Mouse (Mus musculus) heart, embryonic 11.5 days (tissue): ENCODE measurements around the gene Nt5e. TPM values are rescaled to one million over a fixed set of nuclear protein-coding genes. Genes with fewer than 3 reads are reported as not detected.

Source experiments
- ATAC-seq: fragments of 200-750 bp; cut with Nextera tagmentation; replicated peaks from 2 replicates; pipeline ENCODE4 v1.8.0; 2017; ENCODE audit warnings: moderate library complexity; ENCODE audit not compliant: insufficient number of reproducible peaks, low FRiP score, low TSS enrichment
- H3K27ac ChIP-seq: fragments of 300-500 bp; sonication (generic); 2 replicates; pipeline ENCODE4 v1.5.1; 2014; ENCODE audit warnings: mild to moderate bottlenecking, low read depth, low read length
- H3K27me3 ChIP-seq: fragments of 300-500 bp; sonication (generic); 2 replicates; pipeline ENCODE4 v1.6.1; 2014; ENCODE audit warnings: mild to moderate bottlenecking, low read length, mixed read lengths; ENCODE audit not compliant: control insufficient read depth, insufficient read depth
- H3K36me3 ChIP-seq: fragments of 300-500 bp; sonication (generic); 2 replicates; pipeline ENCODE4 v1.6.1; 2014; ENCODE audit warnings: mild to moderate bottlenecking, low read length, moderate library complexity, mixed read lengths; ENCODE audit not compliant: control insufficient read depth, insufficient read depth
- H3K4me1 ChIP-seq: fragments of 300-500 bp; sonication (generic); 2 replicates; pipeline ENCODE4 v1.6.1; 2014; ENCODE audit warnings: low read length; ENCODE audit not compliant: control insufficient read depth, insufficient read depth
- H3K4me2 ChIP-seq: fragments of 300-500 bp; sonication (generic); 2 replicates; pipeline ENCODE4 v1.6.1; 2014; ENCODE audit warnings: mild to moderate bottlenecking, moderate library complexity
- H3K4me3 ChIP-seq: fragments of 300-500 bp; sonication (generic); 2 replicates; pipeline ENCODE4 v1.5.1; 2014; ENCODE audit warnings: low read depth, low read length
- H3K9ac ChIP-seq: fragments of 300-500 bp; sonication (generic); 2 replicates; pipeline ENCODE4 v1.6.1; 2014; ENCODE audit warnings: mild to moderate bottlenecking, low read depth, low read length, moderate library complexity
- H3K9me3 ChIP-seq: fragments of 300-500 bp; sonication (generic); replicated peaks from 2 replicates; pipeline ENCODE4 v1.6.1; 2016; ENCODE audit warnings: low read length; ENCODE audit not compliant: control insufficient read depth
- WGBS: fragments of 180-500 bp; shearing (Covaris S2); extraction: QIAGEN DNeasy Blood & Tissue Kit; methylation state at CpG from one replicate; pipeline ENCODE4 v1.1.7; 2014; ENCODE audit not compliant: insufficient replicate concordance; 5-methylcytosine and 5-hydroxymethylcytosine counted together
- polyA plus RNA-seq: library from polyadenylated mRNA; unstranded; fragments of >200 nt; fragmentation: Nextera tagmentation; extraction: Ambion mirVana; gene quantifications from 2 replicates; pipeline ENCODE4 v1.2.1, GENCODE M21; 2014

The Nt5e gene
- polyA plus RNA-seq, 1 experiment from 2014 or later, result 3.0 TPM

DNA sequence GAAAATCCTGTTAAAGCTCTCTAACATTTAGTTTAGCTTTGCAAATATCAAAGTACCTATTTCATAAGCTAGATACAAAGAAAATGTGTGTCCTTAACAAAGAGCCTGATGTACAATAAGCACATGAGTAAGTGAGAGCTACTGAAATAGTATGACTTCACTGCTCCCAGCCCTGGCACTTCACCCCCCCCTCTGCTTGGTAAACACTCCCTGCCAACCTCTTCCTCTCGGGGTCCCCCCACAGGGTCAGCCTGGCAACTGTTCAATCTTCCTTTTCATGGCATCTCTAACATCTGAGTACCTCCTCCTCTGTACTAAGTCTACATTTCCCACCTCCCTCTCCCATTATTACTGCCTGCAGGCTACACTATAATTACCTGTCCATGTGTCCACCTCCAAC, 89.8 kb downstream of the Nt5e start:
- Histone ChIP-seq H3K27me3 (no peaks in the 10 kb centered on the region), H3K4me1 (no peaks in the 10 kb centered on the region), H3K9me3 (no peaks in the 10 kb centered on the region), H3K36me3 (no peaks in the 10 kb centered on the region; the same call in 1 of the 2 replicates), H3K27ac (no peak overlapping the region), H3K9ac (no peak overlapping the region), H3K4me3 (no peak overlapping the region), H3K4me2 (no peak overlapping the region)
- ATAC-seq, result no peak
- WGBS, result 80% methylated on average over 1 of the region's 1 CpGs

Other genes starting within 250 kb of the Nt5e start
- 28.3 and 28.9 TPM in 2 replicates for gene Snx14, start 111.8 kb downstream of the Nt5e start, polyA plus RNA-seq
- gene Gm20537, start 129.4 kb downstream of the Nt5e start, polyA plus RNA-seq, result 0.55 and 1.0 TPM in 2 replicates
- gene Syncrip, start 155.4 kb downstream of the Nt5e start, polyA plus RNA-seq, result 65.3 and 70.1 TPM in 2 replicates
- gene Zfp949, start 220.8 kb downstream of the Nt5e start, polyA plus RNA-seq, result 5.9 and 7.8 TPM in 2 replicates